Mouse (Mus musculus) liver, embryonic 11.5 days (tissue): ENCODE measurements at regions not wholly inside any gene's neighbourhood (a gene's known extent, or its start where the extent isn't known, plus 50 kb on each side); places are given as distances from the start of the nearest gene placed in this dataset.

Experiments used
- ATAC-seq: fragments of 200-750 bp; cut with Nextera tagmentation; replicated peaks from 2 replicates; pipeline ENCODE4 v1.8.0; 2017; ENCODE audit warnings: moderate number of reproducible peaks, mild to moderate bottlenecking, moderate TSS enrichment, moderate library complexity; ENCODE audit not compliant: low FRiP score
- DNase-seq: peaks from one replicate; pipeline ENCODE4 v3.0.0-alpha.2; 2017; ENCODE audit warnings: low spot score
- H3K27ac ChIP-seq: fragments of 300-500 bp; sonication (generic); 2 replicates; pipeline ENCODE4 v1.5.1; 2014; ENCODE audit warnings: mild to moderate bottlenecking, low read depth, low read length, control low read depth
- H3K27me3 ChIP-seq: fragments of 300-500 bp; sonication (generic); replicated peaks from 2 replicates; pipeline ENCODE4 v1.6.1; 2014; ENCODE audit warnings: low read length, mixed read lengths; ENCODE audit not compliant: control insufficient read depth, insufficient read depth
- H3K36me3 ChIP-seq: fragments of 300-500 bp; sonication (generic); 2 replicates; pipeline ENCODE4 v1.6.1; 2014; ENCODE audit warnings: mild to moderate bottlenecking, low read length, moderate library complexity, mixed read lengths; ENCODE audit not compliant: control insufficient read depth, insufficient read depth
- H3K4me1 ChIP-seq: fragments of 300-500 bp; sonication (generic); replicated peaks from 2 replicates; pipeline ENCODE4 v1.6.1; 2014; ENCODE audit warnings: low read length, mixed read lengths; ENCODE audit not compliant: control insufficient read depth, insufficient read depth
- H3K4me2 ChIP-seq: fragments of 300-500 bp; sonication (generic); 2 replicates; pipeline ENCODE4 v1.6.1; 2014; ENCODE audit warnings: mild to moderate bottlenecking, control low read depth, moderate library complexity
- H3K4me3 ChIP-seq: fragments of 300-500 bp; sonication (generic); 2 replicates; pipeline ENCODE4 v1.5.1; 2014; ENCODE audit warnings: low read depth, low read length, control low read depth
- H3K9ac ChIP-seq: fragments of 300-500 bp; sonication (generic); 2 replicates; pipeline ENCODE4 v1.6.1; 2014; ENCODE audit warnings: low read depth, low read length, control low read depth
- H3K9me3 ChIP-seq: fragments of 300-500 bp; sonication (generic); 2 replicates; pipeline ENCODE4 v1.6.1; 2016; ENCODE audit warnings: low read length, inconsistent platforms, mixed read lengths; ENCODE audit not compliant: control insufficient read depth
- WGBS: fragments of 180-500 bp; shearing (Covaris S2); extraction: QIAGEN DNeasy Blood & Tissue Kit; methylation state at CpG from one replicate; pipeline ENCODE4 v1.1.7; 2014; 5-methylcytosine and 5-hydroxymethylcytosine counted together

DNA sequence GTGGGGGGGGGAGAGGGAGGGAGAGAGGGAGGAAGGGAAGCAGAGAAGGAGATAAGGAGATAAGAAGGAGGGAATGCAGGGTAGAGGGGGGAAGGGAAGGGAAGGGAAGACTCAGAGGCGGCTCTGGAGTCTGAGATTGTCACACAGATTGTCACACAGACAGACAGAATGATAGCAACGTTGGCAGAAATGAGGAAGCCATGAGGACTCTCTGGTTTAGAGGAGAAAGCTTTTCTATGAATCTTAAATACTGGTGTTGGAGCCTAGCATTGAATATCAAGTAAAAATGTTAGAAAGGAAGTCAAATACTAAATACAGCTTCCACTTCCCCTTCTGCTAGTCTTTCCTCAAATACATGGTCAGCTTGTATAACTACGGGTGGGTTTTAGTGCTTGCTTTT, 174.4 kb upstream of the Rbms1 start:
- ATAC-seq (no peak), DNase-seq (no peak)
- Histone ChIP-seq H3K4me2 (no peak overlapping the region), H3K36me3 (no peaks in the 10 kb centered on the region), H3K9ac (no peak overlapping the region), H3K4me3 (no peak overlapping the region), H3K27me3 (no peaks in the 10 kb centered on the region), H3K27ac (no peak overlapping the region), H3K9me3 (no peaks in the 10 kb centered on the region), H3K4me1 (no peaks in the 10 kb centered on the region)
- 23% methylated on average over 3 of the region's 3 CpGs for WGBS

DNA sequence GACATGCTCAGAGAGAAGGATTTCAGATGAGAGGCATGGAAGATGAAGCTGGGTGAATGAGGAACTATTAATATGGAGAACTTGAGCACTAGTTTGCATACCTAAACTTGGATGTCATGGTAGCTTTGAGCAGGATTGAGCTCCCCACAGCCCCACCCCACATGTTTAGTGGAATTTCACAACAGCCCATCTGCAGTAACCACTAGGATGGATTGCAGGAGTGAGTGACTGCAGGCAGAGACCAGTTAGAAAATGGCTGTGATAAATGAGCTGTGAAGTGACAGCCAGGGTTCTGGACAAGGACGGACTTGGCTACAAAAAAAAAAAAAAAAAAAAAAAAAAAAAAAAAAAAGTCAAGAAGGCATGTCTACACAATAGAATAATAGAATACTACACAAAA, 173.9 kb upstream of the Rbms1 start:
- H3K36me3 ChIP-seq: no peaks in the 10 kb centered on the region
- DNase-seq: no peak
- WGBS: 11% methylated on average over 1 of the region's 1 CpGs

DNA sequence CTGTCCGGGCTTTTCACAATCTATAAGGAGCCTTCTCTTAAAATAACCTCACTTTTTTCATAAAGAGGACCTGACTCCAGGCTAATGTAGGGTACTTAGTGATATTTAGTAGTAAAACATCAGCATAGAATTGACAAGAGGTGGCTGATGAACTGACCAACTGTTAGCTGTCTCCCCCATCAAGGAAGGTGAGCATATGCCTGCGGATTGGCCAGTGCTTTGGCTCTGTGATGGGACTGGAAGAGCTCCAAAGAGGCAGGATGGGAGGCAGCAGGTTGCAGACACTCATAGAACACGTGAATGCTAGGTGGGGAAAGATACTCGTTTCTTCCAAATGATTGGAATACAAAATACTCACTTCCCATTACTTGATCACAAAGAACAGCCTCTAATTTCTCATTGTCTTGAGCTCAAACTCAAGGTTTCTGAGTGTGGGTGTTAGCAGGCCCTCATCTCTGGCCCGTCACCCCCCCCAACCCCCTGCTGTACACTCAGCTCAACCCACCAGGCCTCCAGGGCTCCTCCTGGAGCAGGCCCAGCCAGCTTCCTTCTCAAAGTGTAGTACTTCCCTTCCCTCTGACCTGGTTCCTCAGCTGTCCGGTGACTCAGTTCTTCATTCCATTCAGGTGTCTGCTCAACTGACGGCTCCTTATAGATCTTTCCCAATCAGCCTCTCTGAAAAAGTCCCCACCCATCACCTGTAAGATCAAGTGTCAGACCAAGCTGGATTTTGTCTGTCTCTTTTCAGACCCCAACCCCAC, 160.2 kb upstream of the Rbms1 start:
- 71% methylated on average over 7 of the region's 7 CpGs for WGBS

More for the DNA sequence above, 173.9 kb upstream of the Rbms1 start:
- Histone ChIP-seq H3K4me2 (no peak overlapping the region), H3K4me3 (no peak overlapping the region), H3K27ac (no peak overlapping the region), H3K4me1 (no peaks in the 10 kb centered on the region), H3K9ac (no peak overlapping the region), H3K27me3 (no peaks in the 10 kb centered on the region), H3K9me3 (no peaks in the 10 kb centered on the region)
- no peak for ATAC-seq

DNA sequence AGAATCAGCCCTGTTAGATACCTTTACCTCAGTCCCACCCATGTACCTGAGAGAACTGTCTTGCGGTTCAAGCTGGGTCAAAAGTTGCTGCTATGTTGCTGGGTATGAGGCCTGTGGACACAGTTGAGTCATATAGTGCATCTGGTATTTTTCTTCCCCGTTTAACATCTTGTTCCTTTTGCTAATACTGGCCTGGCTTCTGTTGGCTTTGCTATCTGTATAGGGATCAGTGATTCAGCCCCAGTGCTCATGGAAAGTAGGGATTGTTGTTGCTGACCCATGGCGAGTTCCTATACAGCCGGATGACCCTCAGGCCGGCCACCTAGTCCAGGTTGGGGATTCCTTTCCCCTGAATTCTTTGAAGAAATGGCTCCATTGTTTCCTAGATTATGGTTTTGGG, 158.3 kb upstream of the Rbms1 start:
- Histone ChIP-seq H3K4me3 (no peak overlapping the region), H3K9ac (no peak overlapping the region), H3K9me3 (no peaks in the 10 kb centered on the region), H3K36me3 (no peaks in the 10 kb centered on the region), H3K27ac (no peak overlapping the region), H3K4me2 (no peak overlapping the region), H3K27me3 (no peaks in the 10 kb centered on the region), H3K4me1 (no peaks in the 10 kb centered on the region)
- ATAC-seq (no peak), DNase-seq (no peak)
- 75% methylated on average over 5 of the region's 5 CpGs for WGBS

More for the DNA sequence above, 160.2 kb upstream of the Rbms1 start:
- Histone ChIP-seq H3K4me3 (no peak overlapping the region), H3K27ac (no peak overlapping the region), H3K27me3 (no peaks in the 10 kb centered on the region), H3K4me2 (no peak overlapping the region), H3K9ac (no peak overlapping the region), H3K9me3 (no peaks in the 10 kb centered on the region), H3K36me3 (no peaks in the 10 kb centered on the region), H3K4me1 (no peaks in the 10 kb centered on the region)
- ATAC-seq (no peak), DNase-seq (no peak)

DNA sequence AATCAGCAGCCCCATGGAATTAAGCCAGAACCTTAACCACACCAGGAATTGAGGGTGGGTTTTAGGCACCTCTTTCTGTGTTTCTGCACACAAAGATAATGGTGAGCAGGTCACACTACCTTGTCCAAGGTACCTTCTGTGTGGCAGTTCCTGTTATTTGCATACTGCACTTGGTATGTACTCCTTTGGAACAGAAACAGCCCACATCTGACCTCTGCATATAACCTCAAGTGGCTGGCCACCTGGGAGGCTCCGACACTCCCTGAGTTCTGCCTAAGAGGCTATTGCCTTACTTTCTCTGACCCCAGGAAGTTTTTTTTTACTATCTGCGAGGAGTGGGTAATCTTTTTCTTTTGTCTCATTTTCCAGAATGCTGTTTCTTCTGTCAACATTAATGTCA, 151.6 kb upstream of the Rbms1 start:
- no peaks in the 10 kb centered on the region for H3K27me3 ChIP-seq
- no peak for DNase-seq
- no peak for ATAC-seq

DNA sequence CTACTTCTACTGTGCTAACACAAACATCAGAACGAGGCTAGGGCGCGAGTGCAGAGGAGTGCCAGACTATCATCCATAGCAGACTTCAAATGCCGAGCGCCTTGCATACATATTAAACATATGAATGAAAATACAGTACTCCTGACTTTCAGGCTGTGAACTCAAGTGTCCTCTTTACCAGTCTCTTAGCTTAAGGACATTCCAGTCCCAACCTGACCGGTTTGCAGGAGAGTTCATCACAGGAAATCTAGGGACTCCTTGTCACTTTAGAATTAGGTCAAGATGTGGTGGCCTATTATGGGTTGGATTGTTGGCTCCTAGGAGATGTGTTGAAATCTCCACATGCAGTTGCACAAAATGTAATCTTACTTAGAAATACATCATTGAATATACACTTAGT, 150.9 kb upstream of the Rbms1 start:
- WGBS: 80% methylated on average over 6 of the region's 6 CpGs
- no peak for ATAC-seq

More for the DNA sequence above, 151.6 kb upstream of the Rbms1 start:
- WGBS: 49% methylated on average over 2 of the region's 2 CpGs
- H3K9me3 ChIP-seq: no peaks in the 10 kb centered on the region
- H3K27ac ChIP-seq: no peak overlapping the region
- H3K4me1 ChIP-seq: peaks cover 4% of the 10 kb centered on the region; the same call in 1 of the 2 replicates
- no peak overlapping the region for H3K4me3 ChIP-seq
- no peak overlapping the region for H3K9ac ChIP-seq
- no peaks in the 10 kb centered on the region for H3K36me3 ChIP-seq
- no peak overlapping the region for H3K4me2 ChIP-seq

DNA sequence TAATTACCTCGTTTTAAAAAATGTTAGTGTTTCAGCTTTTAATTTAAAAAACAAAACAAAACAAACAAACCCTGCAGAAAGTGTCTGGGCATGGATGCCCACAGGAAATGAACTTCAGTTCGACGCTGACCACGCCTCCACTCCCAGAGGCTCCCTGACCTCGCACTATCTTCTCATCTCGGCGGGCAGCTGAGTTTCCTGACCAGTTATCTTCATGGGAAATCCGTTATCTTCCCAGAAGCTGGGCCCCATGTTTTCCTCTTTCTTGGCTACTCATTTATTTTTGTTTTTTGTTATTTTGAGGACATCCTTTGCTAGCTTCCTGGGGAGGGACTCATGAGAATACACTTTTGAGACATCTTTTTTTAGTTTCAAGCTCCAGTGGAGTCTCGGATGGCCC, 147.6 kb upstream of the Rbms1 start:
- DNase-seq (no peak), ATAC-seq (no peak)
- Histone ChIP-seq H3K27me3 (no peaks in the 10 kb centered on the region), H3K4me2 (no peak overlapping the region), H3K36me3 (no peaks in the 10 kb centered on the region), H3K27ac (no peak overlapping the region), H3K9ac (no peak overlapping the region), H3K4me1 (peaks cover 4% of the 10 kb centered on the region; the same call in 1 of the 2 replicates), H3K4me3 (no peak overlapping the region), H3K9me3 (no peaks in the 10 kb centered on the region)
- 35% methylated on average over 9 of the region's 9 CpGs for WGBS

More for the DNA sequence above, 150.9 kb upstream of the Rbms1 start:
- DNase-seq: no peak
- no peak overlapping the region for H3K27ac ChIP-seq
- no peaks in the 10 kb centered on the region for H3K9me3 ChIP-seq
- H3K36me3 ChIP-seq: no peaks in the 10 kb centered on the region
- no peaks in the 10 kb centered on the region for H3K27me3 ChIP-seq
- no peak overlapping the region for H3K4me3 ChIP-seq
- peaks cover 4% of the 10 kb centered on the region; the same call in 1 of the 2 replicates for H3K4me1 ChIP-seq
- H3K4me2 ChIP-seq: no peak overlapping the region
- no peak overlapping the region for H3K9ac ChIP-seq

DNA sequence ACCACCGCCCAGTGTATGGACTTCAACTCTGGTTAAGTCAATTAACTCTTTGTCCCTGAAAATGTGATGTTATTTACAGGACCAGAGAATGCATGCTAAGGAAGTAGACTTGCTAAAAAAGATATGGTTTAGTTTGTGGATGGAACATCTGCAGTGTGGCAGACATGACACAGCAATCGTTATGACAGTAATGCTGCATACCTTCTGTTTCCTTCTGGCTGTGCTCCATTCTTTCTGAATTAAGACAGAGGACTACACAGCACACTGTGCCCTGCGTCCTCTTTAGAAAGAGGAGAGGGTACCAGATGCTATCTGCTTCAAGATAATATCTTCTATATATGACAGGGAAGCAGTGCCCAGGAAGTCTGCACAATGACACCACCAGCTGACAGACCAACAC, 146.6 kb upstream of the Rbms1 start:
- WGBS: 45% methylated on average over 3 of the region's 3 CpGs
- no peak overlapping the region for H3K4me3 ChIP-seq

DNA sequence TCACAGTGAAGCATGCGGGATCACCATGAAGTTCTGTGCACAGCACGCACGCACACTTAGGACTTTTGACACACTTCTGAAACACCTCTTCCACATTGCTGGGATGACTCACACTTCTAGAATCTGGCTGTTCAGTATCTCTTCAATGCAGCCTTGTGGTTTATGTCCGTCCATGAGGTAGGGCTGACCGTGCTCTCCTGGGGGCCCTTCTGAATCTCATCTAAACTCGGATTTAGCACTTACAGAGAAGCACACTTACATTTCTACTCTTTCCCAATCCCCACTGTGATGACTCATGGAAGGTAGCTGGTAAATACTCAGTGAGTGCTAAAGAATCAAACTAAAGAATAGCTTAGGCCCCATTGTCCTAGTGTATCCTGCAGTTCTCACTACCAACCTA, 142.2 kb upstream of the Rbms1 start:
- no peaks in the 10 kb centered on the region for H3K36me3 ChIP-seq
- no peaks in the 10 kb centered on the region for H3K4me1 ChIP-seq
- H3K4me2 ChIP-seq: no peak overlapping the region
- H3K9ac ChIP-seq: no peak overlapping the region
- H3K27me3 ChIP-seq: no peaks in the 10 kb centered on the region
- 62% methylated on average over 6 of the region's 6 CpGs for WGBS
- H3K9me3 ChIP-seq: no peaks in the 10 kb centered on the region
- ATAC-seq (no peak), DNase-seq (no peak)
- H3K27ac ChIP-seq: no peak overlapping the region
- H3K4me3 ChIP-seq: no peak overlapping the region

More for the DNA sequence above, 146.6 kb upstream of the Rbms1 start:
- Histone ChIP-seq H3K4me2 (no peak overlapping the region), H3K27me3 (no peaks in the 10 kb centered on the region), H3K4me1 (peaks cover 4% of the 10 kb centered on the region; the same call in 1 of the 2 replicates), H3K27ac (no peak overlapping the region), H3K9me3 (no peaks in the 10 kb centered on the region), H3K9ac (no peak overlapping the region), H3K36me3 (no peaks in the 10 kb centered on the region)
- ATAC-seq (no peak), DNase-seq (no peak)
